Mouse (Mus musculus): ENCODE measurements around the gene Rhobtb1. TPM values are rescaled to one million over a fixed set of nuclear protein-coding genes. Genes with fewer than 3 reads are reported as not detected.

Gene Rhobtb1
- polyA plus RNA-seq, 1 experiment from 2014 or later: 20.2 TPM

DNA sequence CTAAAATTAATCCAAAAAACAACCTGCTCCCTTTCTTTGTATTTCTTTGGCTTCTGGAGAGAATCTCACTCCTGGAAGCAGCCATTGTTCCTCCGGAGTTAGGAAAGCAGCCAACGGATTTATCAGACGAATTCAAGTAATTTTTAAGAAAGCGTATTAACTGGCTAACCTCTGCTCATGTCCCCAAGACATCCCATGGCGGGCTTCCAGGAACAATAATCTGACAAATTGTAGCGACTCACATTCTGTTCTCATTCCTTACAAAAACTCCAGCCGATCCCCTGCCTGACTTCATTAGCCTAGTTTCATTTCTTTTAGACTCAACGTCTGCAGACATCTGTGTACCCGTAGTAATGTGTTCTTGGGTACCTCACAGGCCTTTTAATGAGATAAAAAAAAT lies 107.4 kb downstream of the Rhobtb1 start:
- DNase-seq (ENCODE audit: low spot score): no peak
- H3K27ac ChIP-seq: no peak overlapping the region
- no peaks in the 10 kb centered on the region for H3K27me3 ChIP-seq (ENCODE audit: low read depth, poor library complexity, severe bottlenecking)
- H3K4me3 ChIP-seq: no peak overlapping the region
- peaks cover 20% of the 10 kb centered on the region for H3K4me1 ChIP-seq
- no peaks in the 10 kb centered on the region for H3K9me3 ChIP-seq (replicated peaks)
- H3K36me3 ChIP-seq: 0 out of 2 replicates have a peak, but pooled peaks cover 3% of the 10 kb centered on the region
- 91% methylated on average over 9 of the region's 9 CpGs for WGBS

DNA sequence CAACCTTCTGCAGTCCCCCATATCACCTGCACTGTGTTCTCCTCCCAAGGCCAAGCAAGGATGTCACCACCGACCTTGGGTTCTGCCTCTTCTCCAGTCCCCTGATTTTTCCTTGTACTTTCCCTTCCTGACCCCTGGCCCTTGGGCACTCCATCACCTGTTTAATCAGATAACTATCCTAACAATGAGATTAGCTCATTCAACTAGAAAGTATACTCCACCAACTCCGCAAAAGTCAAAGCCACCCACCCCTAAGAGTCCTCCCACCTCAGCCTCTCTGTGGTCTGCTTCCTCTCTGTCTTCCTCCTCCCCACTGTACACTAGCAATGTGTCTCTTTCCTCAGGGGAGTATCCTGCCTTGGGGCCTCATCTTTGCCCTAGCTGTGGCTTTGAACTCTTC lies 107.9 kb downstream of the Rhobtb1 start:
- no peak for DNase-seq (ENCODE audit: low spot score)
- Histone ChIP-seq H3K27me3 (ENCODE audit: low read depth, poor library complexity, severe bottlenecking) (no peaks in the 10 kb centered on the region), H3K36me3 (0 out of 2 replicates have a peak, but pooled peaks cover 3% of the 10 kb centered on the region), H3K4me1 (peaks cover 18% of the 10 kb centered on the region), H3K4me3 (no peak overlapping the region), H3K27ac (no peak overlapping the region; the same call in 1 of the 2 replicates), H3K9me3 (replicated peaks) (no peaks in the 10 kb centered on the region)
- WGBS: 70% methylated on average over 2 of the region's 2 CpGs

DNA sequence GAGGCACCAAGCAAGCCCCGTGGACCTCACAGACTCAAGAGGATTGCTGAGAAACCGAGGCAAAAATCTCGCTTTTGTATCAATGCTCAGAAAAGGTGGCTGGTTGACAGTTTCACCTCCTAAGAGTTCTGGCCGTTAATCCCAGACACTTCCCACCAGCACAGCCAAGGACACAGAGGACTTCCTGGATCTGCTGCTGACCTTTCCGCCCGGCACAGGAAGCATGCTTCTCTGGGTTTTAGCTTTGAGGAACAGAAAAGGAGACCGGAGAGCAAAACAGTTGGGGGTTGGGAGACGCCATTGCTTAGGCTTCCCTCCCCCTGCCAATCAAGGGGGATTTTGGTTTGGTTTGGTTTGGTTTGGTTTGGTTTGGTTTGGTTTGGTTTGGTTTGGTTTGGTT lies 108.7 kb downstream of the Rhobtb1 start:
- DNase-seq (ENCODE audit: low spot score): no peak
- no peak overlapping the region for H3K4me3 ChIP-seq

DNA sequence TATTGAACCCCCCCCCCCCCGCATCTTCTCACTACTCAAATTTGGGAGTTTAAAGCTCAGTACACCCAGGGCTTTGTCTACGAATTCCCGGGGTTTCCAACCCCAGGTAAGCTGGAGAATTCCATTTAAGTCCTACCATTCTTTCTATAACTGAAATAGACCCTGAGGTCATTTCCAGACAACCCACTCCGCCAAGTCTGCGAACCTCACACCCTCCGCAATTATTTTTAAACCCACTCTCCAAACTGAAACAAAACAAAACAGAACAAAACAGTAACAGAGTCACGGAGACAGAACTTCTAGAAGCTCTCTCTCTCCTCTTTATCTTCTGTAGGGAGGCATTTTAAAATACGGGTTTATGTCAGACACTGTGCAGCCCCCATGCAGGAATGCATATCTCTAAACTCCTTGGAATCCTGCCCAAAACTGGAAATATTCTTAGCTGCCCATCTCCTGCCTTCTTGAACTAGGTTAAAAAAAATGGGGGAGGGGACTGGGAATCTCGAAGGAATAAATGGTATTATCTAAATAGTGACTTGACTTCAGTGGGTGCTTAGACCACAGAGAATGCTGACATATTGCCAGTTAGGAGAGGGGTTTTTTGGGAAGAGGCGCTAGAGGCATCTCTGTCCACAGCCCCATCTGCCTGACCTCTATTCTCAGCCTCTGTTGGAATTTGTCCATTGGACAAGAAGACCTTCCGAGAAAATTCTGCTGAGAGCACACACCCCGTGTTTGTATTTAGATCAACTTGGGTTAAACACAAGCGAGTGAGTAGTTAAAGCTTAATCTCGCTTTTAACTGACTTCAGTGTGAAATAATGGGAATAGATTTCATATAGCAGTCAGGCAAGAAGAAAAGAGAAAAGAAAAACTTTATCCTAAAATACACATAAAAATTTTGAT lies 111.9 kb downstream of the Rhobtb1 start:
- H3K27me3 ChIP-seq (ENCODE audit: low read depth, poor library complexity, severe bottlenecking): no peaks in the 10 kb centered on the region
- H3K27ac ChIP-seq: no peak overlapping the region
- H3K9me3 ChIP-seq (replicated peaks): no peaks in the 10 kb centered on the region
- WGBS: 84% methylated on average over 14 of the region's 14 CpGs
- peaks cover 11% of the 10 kb centered on the region; the same call in 1 of the 2 replicates for H3K36me3 ChIP-seq
- H3K4me1 ChIP-seq: peaks cover 11% of the 10 kb centered on the region
- H3K4me3 ChIP-seq: no peak overlapping the region
- DNase-seq (ENCODE audit: low spot score): no peak

More for the DNA sequence above, 108.7 kb downstream of the Rhobtb1 start:
- 89% methylated on average over 8 of the region's 8 CpGs for WGBS
- Histone ChIP-seq H3K4me1 (peaks cover 19% of the 10 kb centered on the region), H3K27me3 (ENCODE audit: low read depth, poor library complexity, severe bottlenecking) (no peaks in the 10 kb centered on the region), H3K9me3 (replicated peaks) (no peaks in the 10 kb centered on the region), H3K36me3 (0 out of 2 replicates have a peak, but pooled peaks cover 3% of the 10 kb centered on the region), H3K27ac (no peak overlapping the region)

DNA sequence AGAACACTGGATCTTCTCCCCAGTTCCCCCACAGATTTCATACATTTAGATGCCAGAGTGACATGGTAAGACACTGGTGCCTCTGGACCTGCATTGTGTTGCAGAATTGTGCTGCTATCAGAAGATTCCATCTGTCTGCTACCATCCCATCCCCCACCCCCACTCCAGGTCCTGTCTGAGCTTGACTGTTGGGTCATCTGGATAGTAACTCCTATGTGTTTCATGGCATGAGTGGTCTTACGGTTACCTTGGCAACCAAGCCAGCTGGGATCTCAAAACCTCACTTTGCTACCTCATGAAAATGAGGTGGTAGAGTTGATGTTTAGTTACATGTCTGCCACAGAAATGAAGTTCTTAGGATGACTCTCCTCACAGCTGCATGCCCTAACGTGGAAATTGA lies 112.7 kb downstream of the Rhobtb1 start:
- DNase-seq (ENCODE audit: low spot score): no peak
- Histone ChIP-seq H3K4me1 (peaks cover 11% of the 10 kb centered on the region), H3K9me3 (replicated peaks) (no peaks in the 10 kb centered on the region), H3K36me3 (peaks cover 13% of the 10 kb centered on the region), H3K4me3 (no peak overlapping the region), H3K27ac (no peak overlapping the region), H3K27me3 (ENCODE audit: low read depth, poor library complexity, severe bottlenecking) (no peaks in the 10 kb centered on the region)
- 87% methylated on average over 2 of the region's 2 CpGs for WGBS

DNA sequence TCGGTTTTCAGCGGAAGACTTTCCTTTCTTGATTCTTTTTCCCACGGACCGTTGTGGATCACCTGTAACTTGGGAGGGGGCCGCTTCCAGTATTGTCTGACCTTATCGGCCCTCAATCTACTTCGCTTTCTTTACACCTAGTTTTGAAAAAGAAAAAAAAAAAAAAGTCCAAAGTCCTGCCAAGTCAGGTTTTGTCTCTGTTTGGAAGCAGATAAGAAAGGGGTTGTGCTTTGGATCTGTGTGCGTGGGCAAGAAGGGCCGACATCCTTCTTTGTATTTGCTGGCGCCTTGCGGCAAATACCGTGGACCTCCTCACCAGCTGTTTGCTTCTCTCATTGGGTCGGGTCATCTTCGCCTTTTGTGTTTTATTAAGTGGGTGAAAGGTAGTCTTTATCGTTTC lies 114.2 kb downstream of the Rhobtb1 start:
- 96% methylated on average over 15 of the region's 15 CpGs for WGBS
- no peaks in the 10 kb centered on the region for H3K27me3 ChIP-seq (ENCODE audit: low read depth, poor library complexity, severe bottlenecking)
- no peak overlapping the region for H3K27ac ChIP-seq
- no peak for DNase-seq (ENCODE audit: low spot score)
- peaks cover 11% of the 10 kb centered on the region for H3K4me1 ChIP-seq
- no peak overlapping the region for H3K4me3 ChIP-seq
- no peaks in the 10 kb centered on the region for H3K9me3 ChIP-seq (replicated peaks)
- H3K36me3 ChIP-seq: peaks cover 21% of the 10 kb centered on the region

DNA sequence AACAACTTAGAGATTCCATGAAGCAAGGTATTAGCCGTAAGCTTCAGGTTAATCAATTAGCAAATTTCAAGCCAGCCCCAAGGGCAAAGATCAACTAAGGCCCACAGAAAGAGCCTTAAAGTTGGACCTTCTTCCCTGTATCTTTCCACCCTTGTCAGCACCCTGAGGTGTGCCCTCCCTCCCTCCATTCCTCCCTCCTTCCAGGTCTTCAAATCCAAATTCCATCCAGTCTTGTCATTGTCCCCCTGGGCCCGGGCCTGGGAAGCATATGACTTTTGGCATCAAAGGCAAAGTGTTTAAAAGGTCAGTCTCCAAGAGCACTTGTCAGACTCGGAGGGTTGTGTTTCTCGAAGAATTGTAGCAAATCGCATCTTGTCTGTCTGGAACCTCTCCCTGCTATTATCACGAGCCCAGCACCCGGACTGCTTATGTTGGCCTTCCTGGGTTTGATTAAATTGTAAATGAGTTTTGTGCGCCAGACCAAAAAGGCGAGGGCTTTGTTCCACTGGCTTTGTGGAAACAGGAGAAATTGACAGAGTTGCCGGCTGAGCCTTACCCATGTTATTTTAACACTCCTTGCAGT lies 116.9 kb downstream of the Rhobtb1 start:
- no peaks in the 10 kb centered on the region; the same call in 1 of the 2 replicates for H3K9me3 ChIP-seq (replicated peaks)
- peaks cover 11% of the 10 kb centered on the region for H3K4me1 ChIP-seq
- DNase-seq (ENCODE audit: low spot score): no peak
- H3K36me3 ChIP-seq: peaks cover 46% of the 10 kb centered on the region
- H3K4me3 ChIP-seq: no peak overlapping the region
- H3K27ac ChIP-seq: no peak overlapping the region
- no peaks in the 10 kb centered on the region for H3K27me3 ChIP-seq (ENCODE audit: low read depth, poor library complexity, severe bottlenecking)
- 71% methylated on average over 10 of the region's 10 CpGs for WGBS

DNA sequence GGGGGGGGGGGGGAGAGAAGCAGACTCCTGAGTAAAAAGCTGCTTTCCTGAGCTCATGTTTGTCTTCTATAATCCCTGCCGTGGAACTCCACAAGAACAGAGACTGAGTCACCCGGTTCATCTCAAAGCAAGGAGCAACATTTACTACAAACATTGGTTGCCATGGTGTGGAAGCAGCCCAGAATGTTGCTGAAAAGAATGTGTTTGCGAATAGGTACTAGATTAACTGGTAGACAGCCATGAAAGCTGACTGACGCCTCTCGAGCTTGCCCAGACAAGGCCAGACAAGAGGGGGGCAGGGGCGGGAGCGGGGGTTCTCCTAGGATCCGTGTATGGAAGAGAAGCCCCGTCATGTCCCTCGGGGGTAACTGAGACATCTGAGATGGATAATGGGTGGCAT lies 120.2 kb downstream of the Rhobtb1 start:
- no peak for DNase-seq (ENCODE audit: low spot score)
- Histone ChIP-seq H3K27ac (no peak overlapping the region), H3K27me3 (ENCODE audit: low read depth, poor library complexity, severe bottlenecking) (peaks cover 16% of the 10 kb centered on the region), H3K4me3 (no peak overlapping the region), H3K4me1 (no peaks in the 10 kb centered on the region), H3K9me3 (replicated peaks) (no peaks in the 10 kb centered on the region; the same call in 1 of the 2 replicates), H3K36me3 (peaks cover 48% of the 10 kb centered on the region)
- 87% methylated on average over 10 of the region's 10 CpGs for WGBS

DNA sequence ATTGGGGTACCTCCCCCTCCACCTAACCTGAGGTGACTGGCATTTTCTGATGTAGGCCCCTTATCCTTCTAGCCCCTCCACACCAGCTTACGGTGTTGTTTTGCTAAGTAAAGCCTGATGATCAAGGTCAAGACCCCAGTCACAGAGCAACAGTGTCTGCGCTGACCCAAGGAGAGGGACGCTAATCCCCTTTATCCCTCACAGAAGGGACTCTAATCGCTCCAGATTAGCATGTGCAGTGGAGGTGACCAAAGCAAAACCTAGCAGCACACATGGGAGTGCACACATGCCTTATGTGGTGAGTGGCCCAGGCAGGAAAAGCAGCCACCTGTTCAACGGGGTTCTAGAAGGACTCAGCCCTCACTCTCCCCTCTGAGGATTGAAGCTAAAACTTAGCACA lies 123.0 kb downstream of the Rhobtb1 start:
- Histone ChIP-seq H3K27ac (no peak overlapping the region), H3K36me3 (peaks cover 44% of the 10 kb centered on the region), H3K4me3 (no peak overlapping the region), H3K27me3 (ENCODE audit: low read depth, poor library complexity, severe bottlenecking) (peaks cover 28% of the 10 kb centered on the region), H3K9me3 (replicated peaks) (no peaks in the 10 kb centered on the region; the same call in 1 of the 2 replicates), H3K4me1 (peaks cover 13% of the 10 kb centered on the region)
- no peak for DNase-seq (ENCODE audit: low spot score)
- 54% methylated on average over 5 of the region's 5 CpGs for whole genome bisulfite sequencing

DNA sequence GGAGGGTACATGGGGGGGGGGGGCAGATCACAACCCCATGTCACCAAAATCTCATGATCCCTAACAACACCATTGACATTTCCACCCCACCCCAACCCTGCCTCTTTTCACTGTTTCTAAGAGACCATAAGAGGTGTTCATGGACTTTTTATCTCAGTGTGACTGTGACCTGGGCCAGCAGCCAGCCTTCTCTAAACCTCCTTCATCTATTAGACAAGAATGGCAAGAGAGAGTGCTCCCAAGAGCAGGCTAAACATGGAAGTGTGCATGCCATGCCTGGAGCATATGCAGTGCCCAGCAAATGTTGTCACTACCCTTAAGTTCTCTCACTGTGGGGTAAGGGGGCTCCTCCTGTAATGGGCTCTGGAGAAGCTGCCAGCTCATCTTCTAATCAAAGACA lies 123.5 kb downstream of the Rhobtb1 start:
- DNase-seq (ENCODE audit: low spot score): no peak
- Histone ChIP-seq H3K9me3 (replicated peaks) (no peaks in the 10 kb centered on the region; the same call in 1 of the 2 replicates), H3K27ac (no peak overlapping the region), H3K4me1 (peaks cover 15% of the 10 kb centered on the region), H3K27me3 (ENCODE audit: low read depth, poor library complexity, severe bottlenecking) (peaks cover 28% of the 10 kb centered on the region), H3K4me3 (no peak overlapping the region), H3K36me3 (peaks cover 44% of the 10 kb centered on the region)

DNA sequence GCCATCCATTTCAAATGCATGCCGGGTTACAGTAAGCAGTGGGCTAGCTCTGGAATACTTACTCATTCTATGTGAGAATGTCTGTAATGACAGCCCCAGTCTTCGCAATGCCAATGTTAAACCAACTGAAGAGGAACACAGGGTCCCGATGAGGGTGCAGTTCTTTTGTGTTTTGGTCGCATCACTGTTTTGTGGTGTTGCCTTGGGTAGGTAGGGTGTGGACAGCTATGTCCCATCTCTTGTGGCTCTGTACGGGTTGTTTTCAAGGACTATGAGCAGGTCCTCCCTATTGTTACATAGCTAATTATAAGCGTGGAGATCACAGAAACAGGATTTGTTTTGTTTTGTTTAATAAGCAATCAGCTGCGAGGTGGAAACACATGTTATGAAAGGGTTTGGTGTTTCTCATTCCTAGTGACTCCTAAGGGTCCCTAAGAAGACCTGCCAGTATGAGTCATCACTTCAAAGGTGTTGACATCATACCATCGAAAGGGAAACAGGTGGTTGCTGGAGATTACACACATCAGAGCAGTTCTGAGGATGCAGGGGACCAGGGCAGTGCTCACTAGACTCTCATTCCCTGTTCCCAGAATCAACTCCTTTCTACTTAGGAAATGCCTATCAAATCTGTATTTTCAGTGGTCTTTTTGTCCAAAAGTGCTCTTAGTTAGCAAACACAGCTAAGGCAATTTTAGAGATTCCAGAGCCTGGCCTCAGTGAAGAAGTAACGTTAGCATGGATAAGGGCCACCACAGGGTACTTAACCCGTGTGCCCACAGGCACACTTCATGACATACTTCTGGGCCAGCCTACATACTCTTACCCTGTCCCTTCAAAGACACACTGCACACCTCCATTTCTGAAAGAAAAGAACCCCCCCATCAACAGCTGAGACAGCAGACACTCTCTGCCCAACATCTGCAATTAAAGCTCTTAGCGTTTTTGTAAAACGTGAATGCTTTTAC lies 124.9 kb downstream of the Rhobtb1 start:
- Histone ChIP-seq H3K9me3 (replicated peaks) (no peaks in the 10 kb centered on the region; the same call in 1 of the 2 replicates), H3K4me3 (no peak overlapping the region), H3K27me3 (ENCODE audit: low read depth, poor library complexity, severe bottlenecking) (peaks cover 28% of the 10 kb centered on the region), H3K27ac (no peak overlapping the region), H3K4me1 (peaks cover 15% of the 10 kb centered on the region), H3K36me3 (peaks cover 30% of the 10 kb centered on the region)
- no peak for DNase-seq (ENCODE audit: low spot score)
- 90% methylated on average over 12 of the region's 12 CpGs for WGBS

DNA sequence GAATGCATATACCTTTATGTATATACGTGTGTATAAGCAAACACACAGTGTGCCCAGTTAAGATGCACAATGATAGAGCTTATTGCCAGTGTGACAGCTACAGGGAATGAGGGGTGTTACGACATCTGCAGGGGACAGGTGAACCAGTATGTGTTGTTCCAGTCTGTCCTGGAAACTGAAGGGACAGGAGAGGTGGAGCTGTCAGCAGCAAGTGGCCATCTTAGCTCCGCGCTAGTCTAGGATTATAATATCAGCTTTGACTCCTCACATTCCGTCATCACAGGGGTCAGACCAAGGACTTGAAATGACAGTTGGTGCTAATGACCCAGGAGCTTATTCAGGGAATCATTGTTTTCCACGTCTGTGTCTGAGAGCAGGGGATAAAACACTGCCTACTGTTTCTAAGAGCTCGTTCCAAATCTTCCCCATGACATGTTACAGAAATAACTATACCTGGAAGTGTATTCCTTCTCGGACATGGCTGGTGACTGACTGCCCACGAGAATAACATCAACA lies 125.7 kb downstream of the Rhobtb1 start:
- Histone ChIP-seq H3K9me3 (replicated peaks) (no peaks in the 10 kb centered on the region), H3K36me3 (peaks cover 25% of the 10 kb centered on the region), H3K4me3 (no peak overlapping the region), H3K27ac (no peak overlapping the region), H3K4me1 (peaks cover 15% of the 10 kb centered on the region), H3K27me3 (ENCODE audit: low read depth, poor library complexity, severe bottlenecking) (peaks cover 31% of the 10 kb centered on the region)
- WGBS: 89% methylated on average over 9 of the region's 9 CpGs
- DNase-seq (ENCODE audit: low spot score): no peak

Measured in limb, embryonic 10.5 days (tissue).